Mouse (Mus musculus) heart, postnatal 0 days (tissue): ENCODE results near the gene Astl.

ENCODE experiments used
- CTCF ChIP-seq: IDR thresholded peaks from 2 replicates; pipeline ENCODE4 v1.5.1; 2016; ENCODE audit warnings: antibody characterized with exemption, control low read depth, low read depth
- EP300 ChIP-seq: IDR thresholded peaks from 2 replicates; pipeline ENCODE4 v1.6.1; 2016; ENCODE audit warnings: antibody characterized with exemption, low read depth

- TF ChIP-seq EP300: no peak
- no peak for TF ChIP-seq CTCF
Observed at GRCm38 (mm10) chr2:127315155-127315470, 23.3 kb upstream of the Astl start.
